Mouse (Mus musculus) retina, postnatal 1 day (tissue): ENCODE results near the gene Vmn1r2.
"Not testable (repeated sequence)": the region's sequence is repeated elsewhere in the genome, so short reads cannot be mapped to it uniquely, and the experiment has no call there.

ENCODE experiments used
- DNase-seq: peaks from one replicate; pipeline ENCODE4 v3.0.0-alpha.2; 2012

Gene Vmn1r2

DNA sequence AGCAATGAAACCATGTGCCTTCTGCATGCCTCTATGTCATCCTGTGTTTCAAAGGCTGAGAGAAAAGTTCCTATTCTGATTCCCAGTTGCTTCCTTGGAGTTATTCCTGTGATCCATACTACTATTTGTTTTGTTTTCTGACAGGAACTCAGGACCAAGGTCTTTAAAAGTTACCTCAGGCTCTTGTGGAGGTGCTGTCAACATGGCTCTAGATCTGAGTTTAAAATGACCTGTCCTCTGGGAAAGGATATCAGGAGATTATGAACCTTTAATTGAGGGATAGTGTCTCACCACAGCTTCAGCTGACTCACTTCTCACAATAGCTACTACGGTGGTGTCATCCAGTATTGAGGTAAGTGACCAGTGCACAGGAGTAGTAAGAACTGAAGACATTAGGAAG is at the start of gene Vmn1r2:
TSS of gene Vmn1r2 (plus strand) at position 301 of the 400 bp plus-strand sequence.
- not testable (repeated sequence) for DNase-seq

DNA sequence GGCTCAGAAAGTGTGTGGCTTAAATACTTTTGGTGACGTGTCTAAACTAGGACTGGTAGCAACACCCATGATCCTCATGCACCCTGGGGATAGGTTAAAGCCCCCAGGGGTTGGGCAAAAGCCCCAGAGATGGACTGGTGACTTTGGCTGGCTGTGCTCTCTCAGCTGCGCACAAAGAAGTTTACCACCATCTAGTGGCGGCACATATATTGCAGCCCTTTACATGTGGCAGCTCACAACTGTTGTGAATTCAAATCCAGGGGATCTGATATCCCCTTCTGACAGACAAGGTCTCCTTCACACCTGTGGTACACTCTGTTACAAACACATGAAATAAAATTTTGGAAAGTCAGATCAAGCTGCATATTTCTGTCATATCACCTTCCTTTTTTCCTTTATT is 19.2 kb upstream of the Vmn1r2 start:
- not testable (repeated sequence) for DNase-seq

DNA sequence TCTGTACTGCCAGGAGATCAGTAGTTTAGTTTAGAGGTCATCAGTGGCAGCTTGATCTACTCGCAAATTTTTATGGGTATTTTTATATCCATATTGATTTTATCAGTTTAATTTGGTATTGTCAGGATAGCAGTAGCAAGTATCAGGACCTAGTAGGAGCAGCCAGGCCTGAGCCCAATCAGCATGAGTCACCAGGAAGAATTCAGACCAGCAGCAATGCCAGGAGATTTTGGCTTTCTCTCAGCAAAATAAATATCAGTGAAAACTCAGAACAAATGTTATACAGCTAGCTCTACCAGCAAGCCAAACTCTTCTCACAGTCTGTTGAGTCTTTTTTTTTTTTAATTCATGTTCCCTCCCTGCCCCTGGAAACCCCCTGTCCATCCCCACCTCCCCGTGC is 13.8 kb upstream of the Vmn1r2 start:
- DNase-seq = not testable (repeated sequence)

DNA sequence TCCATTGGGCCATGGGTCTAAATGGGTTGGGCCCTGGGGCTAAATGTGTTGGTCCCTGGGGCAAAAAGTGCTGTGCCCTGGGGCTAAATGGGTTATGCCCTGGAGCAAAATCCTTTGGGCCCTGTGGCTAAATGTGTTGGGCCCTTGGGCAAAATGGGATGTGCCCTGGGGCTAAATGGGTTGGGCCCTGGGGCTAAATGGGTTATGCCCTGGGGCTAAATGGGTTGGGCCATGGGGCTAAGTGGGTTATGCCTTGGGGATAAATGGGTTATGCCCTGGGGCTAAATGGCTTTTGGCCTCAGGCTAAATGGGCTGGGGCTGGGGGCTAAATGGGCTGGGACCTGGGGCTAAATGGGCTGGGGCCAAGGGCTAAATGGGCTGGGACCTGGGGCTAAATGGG is 2.7 kb upstream of the Vmn1r2 start:
- DNase-seq = not testable (repeated sequence)

DNA sequence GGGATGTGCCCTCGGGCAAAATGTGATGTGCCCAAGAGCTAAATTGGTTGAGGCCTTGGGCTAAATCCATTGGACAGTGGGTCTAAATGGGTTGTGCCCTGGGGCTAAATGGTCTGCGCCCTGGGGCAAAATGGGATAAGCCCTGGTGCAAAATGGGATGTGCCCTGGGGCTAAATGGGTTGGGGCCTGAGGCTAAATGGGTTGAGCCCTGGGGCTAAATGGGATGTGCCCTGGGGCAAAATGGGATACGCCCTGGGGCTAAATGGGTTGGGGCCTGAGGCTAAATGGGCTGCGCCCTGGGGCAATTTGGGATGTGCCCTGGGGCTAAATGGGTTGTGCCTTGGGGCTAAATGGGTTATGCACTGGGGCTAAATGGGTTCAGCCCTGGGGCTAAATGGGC is 2.1 kb upstream of the Vmn1r2 start:
- no peak for DNase-seq

DNA sequence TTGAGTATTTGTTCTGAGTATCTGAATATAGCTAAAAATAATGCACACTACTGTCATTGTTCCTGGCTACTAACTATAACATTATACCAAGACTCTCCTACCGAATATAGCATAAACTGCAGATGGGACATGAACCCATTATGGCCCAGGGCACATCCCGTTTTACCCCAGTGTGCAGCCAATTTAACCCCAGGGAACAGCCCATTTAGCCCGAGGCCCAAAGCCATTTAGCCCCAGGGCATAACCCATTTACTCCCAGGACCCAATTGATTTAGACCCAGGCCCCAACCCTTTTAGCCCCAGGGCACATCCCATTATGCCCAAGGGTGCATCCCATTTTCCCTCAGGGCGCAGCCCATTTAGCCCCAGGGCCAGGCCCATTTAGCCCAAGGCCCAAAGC is 7.5 kb downstream of the Vmn1r2 start:
- DNase-seq = not testable (repeated sequence)

DNA sequence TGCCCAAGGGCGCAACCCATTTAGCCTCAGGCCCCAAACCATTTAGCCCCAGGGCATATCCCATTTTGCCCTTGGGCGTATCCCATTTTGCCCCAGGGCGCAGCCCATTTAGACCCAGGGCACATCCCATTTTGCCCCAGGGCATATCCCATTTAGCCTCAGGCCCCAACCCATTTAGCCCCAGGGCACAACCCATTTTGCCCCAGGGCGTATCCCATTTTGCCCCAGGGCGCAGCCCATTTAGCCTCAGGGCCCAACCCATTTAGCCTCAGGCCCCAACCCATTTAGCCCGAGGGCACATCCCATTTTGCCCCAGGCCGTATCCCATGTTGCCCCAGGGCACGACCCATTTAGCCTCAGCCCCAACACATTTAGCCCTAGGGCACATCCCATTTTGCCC is 8.6 kb downstream of the Vmn1r2 start:
- DNase-seq = not testable (repeated sequence)

DNA sequence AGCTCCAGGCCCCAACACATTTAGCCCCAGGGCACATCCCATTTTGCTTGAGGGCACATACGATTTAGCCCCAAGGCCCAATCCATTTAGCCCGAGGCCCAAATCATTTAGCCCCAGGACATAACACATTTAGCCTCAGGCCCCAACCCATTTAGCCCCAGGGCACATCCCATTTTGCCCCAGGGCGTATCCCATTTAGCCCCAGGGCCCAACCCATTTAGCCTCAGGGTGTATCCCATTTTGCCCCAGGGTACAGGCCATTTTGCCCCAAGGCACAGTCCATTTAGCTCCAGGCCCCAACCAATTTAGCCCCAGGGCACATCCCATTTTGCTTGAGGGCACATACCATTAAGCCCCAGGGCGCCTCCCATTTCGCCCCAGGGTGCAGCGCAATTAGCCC is 9.1 kb downstream of the Vmn1r2 start:
- not testable (repeated sequence) for DNase-seq

DNA sequence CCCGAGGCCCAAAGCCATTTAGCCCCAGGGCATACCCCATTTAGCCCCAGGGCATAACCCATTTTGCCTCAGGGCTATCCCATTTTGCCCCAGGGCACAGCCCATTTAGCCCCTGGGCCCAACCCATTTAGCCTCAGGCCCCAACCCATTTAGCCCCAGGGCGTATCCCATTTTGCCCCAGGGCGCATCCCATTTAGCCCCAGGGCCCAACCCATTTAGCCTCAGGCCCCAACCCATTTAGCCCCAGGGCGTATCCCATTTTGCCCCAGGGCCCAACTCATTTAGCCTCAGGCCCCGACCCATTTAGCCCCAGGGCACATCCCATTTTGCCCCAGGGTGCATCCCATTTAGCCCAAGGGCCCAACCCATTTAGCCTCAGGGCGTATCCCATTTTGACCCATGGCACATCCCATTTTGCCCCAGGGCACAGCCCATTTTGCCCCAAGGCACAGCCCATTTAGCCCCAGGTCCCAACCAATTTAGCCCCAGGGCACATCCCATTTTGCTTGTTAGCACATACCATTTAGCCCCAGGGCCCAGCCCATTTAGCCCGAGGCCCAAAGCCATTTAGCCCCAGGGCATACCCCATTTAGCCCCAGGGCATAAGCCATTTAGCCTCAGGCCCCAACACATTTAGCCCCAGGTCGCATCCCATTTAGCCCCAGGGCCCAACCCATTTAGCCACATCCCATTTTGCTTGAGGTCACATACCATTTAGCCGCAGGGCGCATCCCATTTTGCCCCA is 9.8 kb downstream of the Vmn1r2 start:
- DNase-seq = not testable (repeated sequence)

DNA sequence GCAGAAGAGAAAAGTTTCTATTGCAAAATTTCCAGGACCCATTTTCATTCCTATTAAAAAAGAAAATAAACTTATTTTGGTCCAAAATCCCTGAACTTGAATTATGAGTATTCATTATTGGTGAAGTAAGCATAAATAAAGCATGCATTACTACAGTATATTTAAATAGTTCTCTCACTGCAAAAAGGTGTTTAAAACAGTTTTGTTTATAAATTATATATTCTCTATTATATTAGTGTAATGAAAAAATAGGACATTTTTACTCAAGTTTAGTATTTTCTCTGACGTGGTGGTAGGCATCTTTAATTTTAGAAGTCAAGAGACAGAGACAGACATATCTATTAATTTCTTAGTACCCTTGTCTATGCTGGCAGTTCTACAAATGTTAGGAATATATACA is 18.1 kb downstream of the Vmn1r2 start, which contains the start of gene Vmn1r3:
TSS of gene Vmn1r3 (minus strand) at position 101 of the 400 bp plus-strand sequence.
- DNase-seq = not testable (repeated sequence)

DNA sequence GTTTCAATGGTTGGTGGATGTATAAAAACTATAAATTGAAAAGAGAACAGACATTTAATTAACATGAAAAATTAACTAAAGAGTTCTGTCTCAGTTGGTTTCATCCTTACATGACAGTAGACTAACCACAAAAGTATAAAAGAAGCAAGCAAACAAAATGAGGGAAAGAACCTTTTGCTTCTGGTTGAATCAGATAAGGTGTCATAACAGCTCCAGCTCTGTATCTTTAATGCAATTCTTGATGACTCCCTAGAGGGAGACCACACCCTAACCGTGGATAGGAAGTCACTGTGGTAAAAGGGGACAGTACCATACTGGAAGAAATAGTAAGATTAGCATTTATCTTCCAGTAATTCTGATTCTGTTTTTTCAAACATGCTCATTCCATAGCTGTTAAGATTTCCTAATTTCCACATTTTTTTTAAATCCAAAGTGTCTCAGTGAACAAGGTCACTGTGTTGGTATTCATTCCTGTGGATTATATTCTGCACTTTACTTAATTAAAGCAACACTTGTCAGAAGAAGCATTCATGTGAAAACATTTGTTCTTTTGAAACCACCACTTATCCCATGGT is 42.6 kb downstream of the Vmn1r2 start:
- not testable (repeated sequence) for DNase-seq

DNA sequence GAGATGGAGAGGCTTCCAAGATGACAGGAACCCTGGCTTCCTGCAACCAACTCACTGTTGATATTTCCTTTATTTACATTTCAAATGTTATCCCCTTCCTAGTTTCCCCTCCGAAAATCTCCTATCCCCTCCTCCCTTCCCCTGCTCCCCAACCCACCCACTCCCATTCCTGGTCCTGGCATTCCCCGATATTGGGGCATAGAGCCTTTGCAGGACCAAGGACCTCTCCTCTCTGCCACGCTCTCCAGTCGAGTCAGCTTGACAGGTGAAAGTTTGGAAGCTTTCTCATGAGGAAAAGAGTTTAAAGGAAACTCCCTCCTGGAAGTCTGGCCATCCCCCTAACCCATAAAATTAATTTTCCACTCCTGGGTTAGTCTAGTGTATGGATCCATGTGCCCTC is 46.2 kb downstream of the Vmn1r2 start:
- DNase-seq = not testable (repeated sequence)

DNA sequence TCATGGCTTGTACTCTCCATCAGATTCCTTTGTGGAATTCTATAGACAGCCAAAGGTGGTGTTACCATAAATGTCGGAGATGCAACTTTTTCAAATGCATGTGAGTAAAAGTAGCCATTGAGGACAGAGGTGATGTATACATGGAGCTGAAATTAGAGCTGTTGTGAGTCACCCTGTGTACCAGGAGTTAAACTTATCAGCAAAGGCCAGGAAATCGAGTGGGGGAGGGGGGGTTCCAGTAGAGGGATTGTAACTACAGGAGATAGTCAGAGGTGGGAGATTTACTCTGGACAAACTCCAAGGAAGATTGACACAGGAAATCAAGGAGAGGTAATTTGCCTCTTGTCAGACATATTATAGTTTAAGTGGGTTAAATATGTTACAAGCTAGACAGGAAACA is 49.3 kb downstream of the Vmn1r2 start:
- DNase-seq = not testable (repeated sequence)
